In genomic region chr5:73901651-73902050, GRCm38 (mm10) we compare ENCODE assay signal across 19 mouse cellular contexts.
"Had no signal": no experiment of that assay in that cellular context is flagged by ENCODE, and none has a peak within 500 bp of the region (broad histone marks: within the 10 kb centered on the region; RNA-seq: fewer than 3 reads in every experiment).

No protein-coding gene starts in this region.

- DNase-seq: lung, adult 2 months; lung, postnatal 14 days; lung, postnatal 36 days; midbrain, embryonic 14.5 days; right cerebral cortex, postnatal 14 days; thymus, adult 2 months; thymus, postnatal 25 days; thymus, postnatal 4 days had no signal

- H3K4me1 ChIP-seq: midbrain, embryonic 10.5 days; stomach, embryonic 15.5 days had no signal

- H3K27ac ChIP-seq: lung, embryonic 15.5 days; macrophage; midbrain, embryonic 10.5 days; midbrain, embryonic 12.5 days; neural tube, embryonic 13.5 days; neural tube, embryonic 15.5 days; stomach, embryonic 15.5 days; stomach, postnatal 0 days had no signal

- ATAC-seq: lung, postnatal 0 days; midbrain, embryonic 16.5 days had no signal

- H3K36me3 ChIP-seq: lung, embryonic 15.5 days; midbrain, embryonic 10.5 days; midbrain, embryonic 12.5 days; neural tube, embryonic 13.5 days; neural tube, embryonic 15.5 days; stomach, embryonic 15.5 days had no signal

- H3K9ac ChIP-seq: lung, embryonic 15.5 days; midbrain, embryonic 12.5 days; neural tube, embryonic 13.5 days; neural tube, embryonic 15.5 days; stomach, embryonic 15.5 days had no signal

- H3K4me3 ChIP-seq: lung, embryonic 15.5 days; midbrain, embryonic 10.5 days; midbrain, embryonic 12.5 days; myocyte; neural tube, embryonic 13.5 days; neural tube, embryonic 15.5 days; stomach, embryonic 15.5 days had no signal

- H3K27me3 ChIP-seq: lung, embryonic 15.5 days; midbrain, embryonic 12.5 days; neural tube, embryonic 13.5 days; neural tube, embryonic 15.5 days; stomach, embryonic 15.5 days had no signal

- H3K4me2 ChIP-seq: lung, embryonic 15.5 days; midbrain, embryonic 12.5 days; neural tube, embryonic 13.5 days; neural tube, embryonic 15.5 days; stomach, embryonic 15.5 days had no signal

- H3K9me3 ChIP-seq: lung, embryonic 15.5 days; midbrain, embryonic 10.5 days; midbrain, embryonic 12.5 days; neural tube, embryonic 13.5 days; neural tube, embryonic 15.5 days; stomach, embryonic 15.5 days had no signal
